Mouse (Mus musculus): Measurements from ENCODE around the gene Hmgb1.

The Hmgb1 gene

GRCm38 (mm10) chr5:149184844-149185186, 526 bp upstream of the Hmgb1 start:
- peak; percentile 54 for DNase-seq

GRCm38 (mm10) chr5:149183721-149184103, 577 bp downstream of the Hmgb1 start:
- DNase-seq: no peak

GRCm38 (mm10) chr5:149183122-149183521, 1.2 kb downstream of the Hmgb1 start:
- no peak for DNase-seq

- no peak for DNase-seq
Measured at GRCm38 (mm10) chr5:149182186-149182870, 2.0 kb downstream of the Hmgb1 start.

GRCm38 (mm10) chr5:149179826-149180225, 4.5 kb downstream of the Hmgb1 start:
- no peak for DNase-seq

GRCm38 (mm10) chr5:149178095-149178494, 6.2 kb downstream of the Hmgb1 start:
- no peak for DNase-seq

GRCm38 (mm10) chr5:149175736-149176135, 8.6 kb downstream of the Hmgb1 start:
- no peak for DNase-seq

- no peak for DNase-seq
Measured at GRCm38 (mm10) chr5:149174527-149174926, 9.8 kb downstream of the Hmgb1 start.

- DNase-seq: no peak
Measured at GRCm38 (mm10) chr5:149172246-149172645, 12.0 kb downstream of the Hmgb1 start.

GRCm38 (mm10) chr5:149170841-149171588, 13.3 kb downstream of the Hmgb1 start:
- DNase-seq: no peak

GRCm38 (mm10) chr5:149168816-149169215, 15.5 kb downstream of the Hmgb1 start:
- no peak for DNase-seq

GRCm38 (mm10) chr5:149168051-149168450, 16.2 kb downstream of the Hmgb1 start:
- no peak for DNase-seq

GRCm38 (mm10) chr5:149166011-149166410, 18.3 kb downstream of the Hmgb1 start:
- no peak for DNase-seq

GRCm38 (mm10) chr5:149164881-149165280, 19.4 kb downstream of the Hmgb1 start:
- no peak for DNase-seq

- peak; percentile 23 for DNase-seq
Measured at GRCm38 (mm10) chr5:149162890-149163289, 21.4 kb downstream of the Hmgb1 start.

GRCm38 (mm10) chr5:149160469-149160868, 23.8 kb downstream of the Hmgb1 start:
- no peak for DNase-seq

GRCm38 (mm10) chr5:149159021-149159420, 25.3 kb downstream of the Hmgb1 start:
- DNase-seq: no peak

- no peak for DNase-seq
Measured at GRCm38 (mm10) chr5:149156886-149157563, 27.3 kb downstream of the Hmgb1 start.

GRCm38 (mm10) chr5:149152774-149153155, 31.5 kb downstream of the Hmgb1 start:
- DNase-seq: peak; percentile 31

- DNase-seq: peak; percentile 73
Measured at GRCm38 (mm10) chr5:149152063-149152773, 32.1 kb downstream of the Hmgb1 start.

GRCm38 (mm10) chr5:149150882-149151281, 33.4 kb downstream of the Hmgb1 start:
- no peak for DNase-seq

- DNase-seq: no peak
Measured at GRCm38 (mm10) chr5:149147386-149148000, 36.8 kb downstream of the Hmgb1 start.

- DNase-seq: no peak
Measured at GRCm38 (mm10) chr5:149146691-149147090, 37.6 kb downstream of the Hmgb1 start.
